Mouse (Mus musculus) brown adipose tissue, adult 24 weeks (tissue): Measurements from ENCODE around the gene Itgb7. TPM values are rescaled to one million over a fixed set of nuclear protein-coding genes. Genes with fewer than 3 reads are reported as not detected.

ENCODE experiments used
- H3K27ac ChIP-seq: fragments of 200-500 bp; replicated peaks from 2 replicates; pipeline ENCODE4 v1.5.1; 2012; ENCODE audit warnings: low read depth, mild to moderate bottlenecking, low read length
- H3K4me1 ChIP-seq: fragments of 200-500 bp; 2 replicates; pipeline ENCODE4 v1.6.1; 2012; ENCODE audit warnings: low read length, mixed read lengths; ENCODE audit not compliant: control insufficient read depth, insufficient read depth, insufficient read length
- H3K4me3 ChIP-seq: fragments of 200-500 bp; 2 replicates; pipeline ENCODE4 v1.5.1; 2012; ENCODE audit warnings: low read depth, mild to moderate bottlenecking, low read length, moderate library complexity; ENCODE audit not compliant: insufficient read depth
- polyA plus RNA-seq: library from polyadenylated mRNA; stranded (reverse); fragments of >200 nt; gene quantifications from 2 replicates; pipeline ENCODE4 v1.2.4, GENCODE M21; 2012; ENCODE audit not compliant: missing spikeins, insufficient read depth, insufficient read length

The Itgb7 gene
- polyA plus RNA-seq, 1 experiment = 4.6 TPM

DNA sequence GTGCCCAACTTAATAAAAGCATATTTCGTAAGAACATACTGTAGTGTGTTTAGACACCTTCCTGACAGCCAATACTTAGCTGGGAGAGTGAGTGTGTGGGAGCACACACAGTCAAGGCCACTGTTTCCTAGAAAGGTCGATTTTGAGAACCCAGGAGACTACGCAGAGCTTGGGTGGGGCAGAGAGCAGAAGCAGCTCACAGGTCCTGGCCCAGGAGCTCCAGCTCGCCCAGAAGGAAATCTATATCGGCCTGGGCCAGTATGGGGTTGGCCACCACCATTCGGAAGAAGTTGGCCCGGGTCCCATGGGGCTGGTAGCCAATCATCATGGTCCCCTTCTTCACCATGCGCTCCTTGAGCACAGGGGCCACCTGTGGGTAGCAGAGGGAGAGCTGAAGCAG is 54.3 kb downstream of the Itgb7 start:
- Histone ChIP-seq H3K27ac (no peak overlapping the region), H3K4me3 (no peak overlapping the region), H3K4me1 (no peaks in the 10 kb centered on the region)

DNA sequence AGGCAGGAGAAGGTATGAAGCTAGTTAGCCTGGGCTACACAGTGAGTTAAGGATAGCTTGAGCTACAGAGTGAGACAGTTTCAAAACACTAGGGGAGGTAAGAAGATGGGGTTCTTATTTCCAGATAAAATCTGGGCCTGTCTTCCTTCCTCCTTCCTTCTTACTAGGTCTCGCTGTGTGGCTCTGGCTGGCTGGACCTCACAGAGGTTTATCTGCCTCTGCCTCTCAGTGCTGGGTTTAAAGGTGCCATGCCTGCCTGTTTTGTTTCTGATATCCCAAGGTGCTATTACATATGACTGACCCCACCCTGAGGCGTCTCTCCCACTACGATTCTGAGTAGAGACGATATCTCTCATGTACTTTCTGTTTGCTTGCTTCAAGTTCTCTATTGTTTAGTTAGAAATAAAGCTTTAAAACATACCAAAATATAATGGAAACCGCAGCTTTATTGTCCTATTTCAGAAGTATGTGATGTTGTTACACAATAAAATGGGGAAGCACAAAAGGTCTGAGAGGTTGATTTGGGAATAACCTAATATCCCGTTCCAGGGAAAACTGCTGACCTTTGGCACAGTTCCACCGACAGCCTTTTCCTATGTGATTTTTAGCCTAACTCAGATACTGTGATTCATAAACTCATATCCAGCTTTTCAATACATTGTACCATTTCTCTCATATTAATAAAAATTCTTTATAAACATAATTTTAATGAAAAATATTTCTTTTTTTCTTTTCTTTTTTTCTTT is 55.0 kb downstream of the Itgb7 start:
- H3K27ac ChIP-seq = no peak overlapping the region
- H3K4me3 ChIP-seq = no peak overlapping the region
- H3K4me1 ChIP-seq = no peaks in the 10 kb centered on the region

DNA sequence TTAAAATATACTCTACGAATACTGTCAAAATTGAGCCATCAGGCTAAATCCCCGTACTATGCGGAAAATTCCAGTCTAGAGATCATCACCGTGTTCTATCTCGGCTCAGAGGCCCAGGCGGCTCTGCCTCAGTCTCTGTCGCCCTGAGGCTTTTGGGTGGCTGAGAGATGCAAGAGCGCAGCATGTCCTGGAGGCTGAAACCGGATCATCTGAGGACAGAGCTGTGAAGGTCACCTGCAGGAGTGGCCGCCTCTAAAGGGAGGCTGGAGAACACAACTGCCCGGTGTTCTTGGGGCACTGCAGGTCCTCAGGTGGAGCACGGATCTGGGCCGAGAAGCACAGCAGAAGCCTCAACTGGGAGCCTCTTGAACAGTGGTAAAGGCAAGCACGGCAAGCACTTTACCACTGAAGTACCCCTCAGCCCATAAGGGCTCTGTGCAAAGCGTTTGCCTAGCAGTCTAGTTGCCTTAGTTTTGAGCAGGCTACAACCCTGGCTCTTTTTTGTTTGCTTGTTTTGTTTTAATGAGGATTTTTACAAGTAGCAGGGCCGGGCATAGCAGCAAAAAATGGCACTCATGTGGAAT is 55.9 kb downstream of the Itgb7 start:
- H3K27ac ChIP-seq = no peak overlapping the region
- H3K4me1 ChIP-seq = no peaks in the 10 kb centered on the region
- no peak overlapping the region for H3K4me3 ChIP-seq

DNA sequence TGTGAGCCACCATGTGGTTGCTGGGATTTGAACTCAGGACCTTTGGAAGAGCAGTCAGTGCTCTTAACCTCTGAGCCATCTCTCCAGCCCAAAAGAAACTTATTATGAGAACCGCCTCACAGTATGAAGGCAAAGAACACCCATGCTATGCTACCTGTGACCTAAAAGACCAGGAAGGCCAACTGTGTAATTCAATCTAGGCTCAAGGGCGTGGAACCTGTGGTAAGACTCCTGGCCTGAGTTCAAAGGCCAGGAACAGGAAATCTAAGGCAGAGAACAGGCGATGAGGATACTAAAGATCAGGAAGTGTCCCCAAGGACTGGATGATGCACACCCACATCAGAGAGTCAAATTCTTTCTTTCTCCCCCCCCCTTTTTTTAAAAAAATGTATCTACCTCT is 58.2 kb downstream of the Itgb7 start:
- Histone ChIP-seq H3K4me1 (no peaks in the 10 kb centered on the region), H3K27ac (no peak overlapping the region), H3K4me3 (no peak overlapping the region)

DNA sequence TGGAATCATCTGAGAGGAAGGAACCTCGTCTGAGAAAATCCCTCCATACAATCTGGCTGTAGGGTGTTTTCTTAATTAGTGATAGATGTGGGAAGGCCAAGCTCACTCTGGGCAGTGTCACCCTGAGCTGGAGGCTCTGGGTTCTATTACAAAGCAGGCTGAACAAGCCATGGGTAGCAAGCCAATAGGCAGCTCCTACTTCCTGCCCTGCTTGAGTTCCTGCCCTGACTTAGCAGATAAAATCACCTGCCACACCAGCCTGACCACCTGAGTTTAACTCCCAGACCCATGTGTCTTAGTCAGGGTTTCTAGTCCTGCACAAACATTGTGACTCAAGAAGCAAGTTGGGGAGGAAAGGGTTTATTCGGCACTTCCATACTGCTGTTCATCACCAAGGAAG is 62.7 kb downstream of the Itgb7 start:
- no peak overlapping the region for H3K4me3 ChIP-seq
- H3K27ac ChIP-seq = no peak overlapping the region
- peaks cover 3% of the 10 kb centered on the region; the same call in 1 of the 2 replicates for H3K4me1 ChIP-seq

DNA sequence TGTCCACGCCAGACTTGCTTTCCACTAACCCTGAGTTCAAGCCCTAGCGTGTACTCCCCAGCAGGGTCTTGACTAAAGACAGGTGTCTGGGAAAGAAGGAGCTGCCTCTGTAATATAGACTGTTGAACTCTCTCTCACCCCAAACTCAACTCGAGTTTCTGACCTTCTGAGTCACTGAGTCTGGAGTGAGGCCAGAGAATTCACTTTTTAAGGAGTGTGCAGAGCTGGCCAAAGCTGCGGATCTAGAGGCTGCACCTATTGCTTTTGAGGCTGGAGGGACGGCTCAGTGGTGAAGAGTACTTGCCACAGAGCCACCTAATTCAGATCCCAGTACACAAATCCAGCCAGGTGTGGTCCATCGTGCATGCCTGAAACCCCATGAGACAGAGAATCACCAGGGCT is 64.1 kb downstream of the Itgb7 start:
- peaks cover 3% of the 10 kb centered on the region; the same call in 1 of the 2 replicates for H3K4me1 ChIP-seq
- H3K27ac ChIP-seq = no peak overlapping the region
- no peak overlapping the region for H3K4me3 ChIP-seq

Other genes with a start within 250 kb of the Itgb7 start
- gene Krt8, start 227.5 kb downstream of the Itgb7 start, polyA plus RNA-seq = not detected in 2 replicates
- not detected in 2 replicates for gene Krt18, start 203.8 kb downstream of the Itgb7 start, polyA plus RNA-seq
- 47.9 and 93.9 TPM in 2 replicates for gene Eif4b, start 158.2 kb downstream of the Itgb7 start, polyA plus RNA-seq
- 49.0 and 90.1 TPM in 2 replicates for gene Tns2, start 131.5 kb downstream of the Itgb7 start, polyA plus RNA-seq
- 8.6 and 12.8 TPM in 2 replicates for gene Spryd3, start 95.7 kb downstream of the Itgb7 start, polyA plus RNA-seq
- gene Igfbp6, start 87.6 kb downstream of the Itgb7 start, polyA plus RNA-seq = 30.2 and 52.1 TPM in 2 replicates
- not detected in 2 replicates for gene Soat2, start 81.4 kb downstream of the Itgb7 start, polyA plus RNA-seq
- gene Zfp740, start 28.7 kb downstream of the Itgb7 start, polyA plus RNA-seq = 15.9 and 18.0 TPM in 2 replicates
- 137 and 181 TPM in 2 replicates for gene Csad, start 27.2 kb downstream of the Itgb7 start, polyA plus RNA-seq
- 10.3 and 12.1 TPM in 2 replicates for gene Rarg, start 25.6 kb upstream of the Itgb7 start, polyA plus RNA-seq
- not detected in 2 replicates for gene Gm9918, start 38.6 kb upstream of the Itgb7 start, polyA plus RNA-seq
- gene Mfsd5, start 47.5 kb upstream of the Itgb7 start, polyA plus RNA-seq = 17.0 and 20.0 TPM in 2 replicates
- 1.5 TPM in 1 of 2 replicates, not detected in the other for gene Espl1, start 64.3 kb upstream of the Itgb7 start, polyA plus RNA-seq
- gene Pfdn5, start 94.2 kb upstream of the Itgb7 start, polyA plus RNA-seq = 371 and 394 TPM in 2 replicates
- 29.4 and 35.9 TPM in 2 replicates for gene Myg1, start 99.8 kb upstream of the Itgb7 start, polyA plus RNA-seq
- 13.2 and 20.7 TPM in 2 replicates for gene Aaas, start 118.8 kb upstream of the Itgb7 start, polyA plus RNA-seq
- not detected in 2 replicates for gene Sp7, start 135.2 kb upstream of the Itgb7 start, polyA plus RNA-seq
- gene Sp1, start 174.2 kb upstream of the Itgb7 start, polyA plus RNA-seq = 16.1 and 17.9 TPM in 2 replicates
- 1.9 and 4.0 TPM in 2 replicates for gene Amhr2, start 213.4 kb upstream of the Itgb7 start, polyA plus RNA-seq
- gene Prr13, start 227.1 kb upstream of the Itgb7 start, polyA plus RNA-seq = 36.8 and 54.7 TPM in 2 replicates
- gene Pcbp2, start 238.6 kb upstream of the Itgb7 start, polyA plus RNA-seq = 331 and 338 TPM in 2 replicates